Mouse (Mus musculus): ENCODE measurements around the gene Gm17387. TPM values are rescaled to one million over a fixed set of nuclear protein-coding genes. Genes with fewer than 3 reads are reported as not detected.
A peak's percentile ranks its signal among the peaks of the same experiment; 100 is the strongest.

Gene Gm17387
- polyA plus RNA-seq, 1 experiment from 2014 or later: not detected

- ATAC-seq (replicated peaks; ENCODE audit: low FRiP score, low read depth): no peak; the same call in 1 of the 2 replicates
- no peak overlapping the region for H3K9ac ChIP-seq (ENCODE audit: low read depth, low read length)
- H3K9me3 ChIP-seq (replicated peaks; ENCODE audit: low read length): no peaks in the 10 kb centered on the region
Observed at GRCm38 (mm10) chr7:141064175-141064574, 35.2 kb downstream of the Gm17387 start.

GRCm38 (mm10) chr7:141064576-141064975 lies 35.6 kb downstream of the Gm17387 start:
- H3K9me3 ChIP-seq (replicated peaks; ENCODE audit: low read length): no peaks in the 10 kb centered on the region
- H3K4me3 ChIP-seq (replicated peaks; ENCODE audit: low read depth, low read length): no peak overlapping the region
- no peak for DNase-seq (ENCODE audit: low spot score)
- H3K4me1 ChIP-seq (replicated peaks; ENCODE audit: insufficient read depth, low read length): peaks cover 11% of the 10 kb centered on the region
- no peaks in the 10 kb centered on the region for H3K36me3 ChIP-seq (ENCODE audit: insufficient read depth, low read length)
- H3K4me2 ChIP-seq (ENCODE audit: low read length): no peak overlapping the region
- no peaks in the 10 kb centered on the region; the same call in 1 of the 2 replicates for H3K27me3 ChIP-seq (ENCODE audit: insufficient read depth, low read length)
- 83% methylated on average over 7 of the region's 7 CpGs for WGBS
- no peak for ATAC-seq (replicated peaks; ENCODE audit: low FRiP score, low read depth)
- no peak overlapping the region for H3K27ac ChIP-seq
- no peak for TF ChIP-seq CTCF (IDR thresholded peaks at IDR 0.05; ENCODE audit: low read depth)
- no peak overlapping the region for H3K9ac ChIP-seq (ENCODE audit: low read depth, low read length)

More at GRCm38 (mm10) chr7:141064175-141064574, 35.2 kb downstream of the Gm17387 start:
- 71% methylated on average over 7 of the region's 7 CpGs for WGBS
- Histone ChIP-seq H3K4me2 (ENCODE audit: low read length) (no peak overlapping the region), H3K4me1 (replicated peaks; ENCODE audit: insufficient read depth, low read length) (peaks cover 11% of the 10 kb centered on the region), H3K4me3 (replicated peaks; ENCODE audit: low read depth, low read length) (no peak overlapping the region), H3K27me3 (ENCODE audit: insufficient read depth, low read length) (no peaks in the 10 kb centered on the region; the same call in 1 of the 2 replicates), H3K36me3 (ENCODE audit: insufficient read depth, low read length) (no peaks in the 10 kb centered on the region), H3K27ac (no peak overlapping the region)
- TF ChIP-seq CTCF (IDR thresholded peaks at IDR 0.05; ENCODE audit: low read depth): no peak
- no peak for DNase-seq (ENCODE audit: low spot score)

- WGBS: 72% methylated on average over 19 of the region's 19 CpGs
Observed at GRCm38 (mm10) chr7:141068351-141068750, 39.4 kb downstream of the Gm17387 start.

GRCm38 (mm10) chr7:141070058-141070862 lies 41.3 kb downstream of the Gm17387 start:
- peak overlapping the region; percentile 71 for H3K4me2 ChIP-seq (ENCODE audit: low read length)
- H3K4me3 ChIP-seq (replicated peaks; ENCODE audit: low read depth, low read length): peak overlapping the region; percentile 23
- DNase-seq (ENCODE audit: low spot score): peak; percentile 85
- H3K9me3 ChIP-seq (replicated peaks; ENCODE audit: low read length): no peaks in the 10 kb centered on the region
- peaks cover 10% of the 10 kb centered on the region; the same call in 1 of the 2 replicates for H3K27me3 ChIP-seq (ENCODE audit: insufficient read depth, low read length)
- under 1% methylated on average over 51 of the region's 51 CpGs for WGBS
- H3K27ac ChIP-seq: no peak overlapping the region
- peak; percentile 25; the same call in 1 of the 2 replicates for ATAC-seq (replicated peaks; ENCODE audit: low FRiP score, low read depth)
- H3K9ac ChIP-seq (ENCODE audit: low read depth, low read length): peak overlapping the region; percentile 49; the same call in 1 of the 2 replicates
- H3K4me1 ChIP-seq (replicated peaks; ENCODE audit: insufficient read depth, low read length): 0 out of 2 replicates have a peak, but pooled peaks cover 10% of the 10 kb centered on the region
- peak; percentile 89 for TF ChIP-seq CTCF (IDR thresholded peaks at IDR 0.05; ENCODE audit: low read depth)
- H3K36me3 ChIP-seq (ENCODE audit: insufficient read depth, low read length): no peaks in the 10 kb centered on the region

More at GRCm38 (mm10) chr7:141068351-141068750, 39.4 kb downstream of the Gm17387 start:
- ATAC-seq (replicated peaks; ENCODE audit: low FRiP score, low read depth) (no peak), DNase-seq (ENCODE audit: low spot score) (no peak)
- Histone ChIP-seq H3K9ac (ENCODE audit: low read depth, low read length) (no peak overlapping the region), H3K4me3 (replicated peaks; ENCODE audit: low read depth, low read length) (no peak overlapping the region), H3K4me2 (ENCODE audit: low read length) (no peak overlapping the region), H3K36me3 (ENCODE audit: insufficient read depth, low read length) (no peaks in the 10 kb centered on the region), H3K27ac (no peak overlapping the region), H3K27me3 (ENCODE audit: insufficient read depth, low read length) (peaks cover 10% of the 10 kb centered on the region; the same call in 1 of the 2 replicates), H3K4me1 (replicated peaks; ENCODE audit: insufficient read depth, low read length) (0 out of 2 replicates have a peak, but pooled peaks cover 10% of the 10 kb centered on the region), H3K9me3 (replicated peaks; ENCODE audit: low read length) (no peaks in the 10 kb centered on the region)
- no peak for TF ChIP-seq CTCF (IDR thresholded peaks at IDR 0.05; ENCODE audit: low read depth)

DNA sequence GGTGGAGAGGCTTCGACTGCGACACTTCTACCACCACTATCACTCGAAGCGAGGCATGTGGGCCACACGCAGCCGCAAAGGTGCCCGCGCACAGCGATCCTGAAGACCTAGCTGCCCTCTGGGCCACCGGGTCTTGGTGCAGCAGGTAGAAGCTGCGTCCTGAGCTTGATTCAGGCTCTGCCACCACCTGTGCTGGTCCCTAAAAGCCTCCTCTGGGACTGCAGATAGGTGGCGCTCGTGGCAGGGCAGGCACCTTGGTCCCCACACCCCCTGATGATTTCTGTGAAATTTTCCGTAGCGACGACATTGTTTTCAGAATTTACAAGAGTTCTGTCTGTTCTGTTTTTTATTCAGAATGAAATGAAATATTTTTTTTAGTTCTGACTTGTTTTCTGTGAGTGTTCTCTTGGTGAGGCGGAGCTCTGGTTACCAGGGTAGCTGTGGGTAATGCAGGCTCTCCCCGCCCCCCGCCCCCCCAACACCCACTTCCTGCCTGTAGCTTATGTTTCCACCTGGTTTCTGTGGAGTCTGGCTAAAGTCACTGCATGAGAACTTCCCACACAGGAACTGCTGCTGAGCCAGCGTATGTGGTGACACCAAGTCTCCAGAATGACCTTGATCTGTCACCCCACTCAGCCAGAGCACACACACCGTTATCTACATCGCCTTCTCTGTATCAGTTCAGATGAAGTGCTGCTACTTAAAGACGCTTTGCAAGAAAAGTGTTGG lies 43.2 kb downstream of the Gm17387 start:
- peak; percentile 73 for TF ChIP-seq CTCF (IDR thresholded peaks at IDR 0.05; ENCODE audit: low read depth)
- no peaks in the 10 kb centered on the region for H3K9me3 ChIP-seq (replicated peaks; ENCODE audit: low read length)
- H3K4me3 ChIP-seq (replicated peaks; ENCODE audit: low read depth, low read length): no peak overlapping the region
- 31% methylated on average over 23 of the region's 23 CpGs for WGBS
- H3K4me1 ChIP-seq (replicated peaks; ENCODE audit: insufficient read depth, low read length): 0 out of 2 replicates have a peak, but pooled peaks cover 10% of the 10 kb centered on the region
- ATAC-seq (replicated peaks; ENCODE audit: low FRiP score, low read depth) (no peak), DNase-seq (ENCODE audit: low spot score) (no peak)
- H3K27ac ChIP-seq: no peak overlapping the region
- no peak overlapping the region for H3K9ac ChIP-seq (ENCODE audit: low read depth, low read length)
- H3K36me3 ChIP-seq (ENCODE audit: insufficient read depth, low read length): no peaks in the 10 kb centered on the region
- H3K4me2 ChIP-seq (ENCODE audit: low read length): no peak overlapping the region
- peaks cover 10% of the 10 kb centered on the region; the same call in 1 of the 2 replicates for H3K27me3 ChIP-seq (ENCODE audit: insufficient read depth, low read length)

DNA sequence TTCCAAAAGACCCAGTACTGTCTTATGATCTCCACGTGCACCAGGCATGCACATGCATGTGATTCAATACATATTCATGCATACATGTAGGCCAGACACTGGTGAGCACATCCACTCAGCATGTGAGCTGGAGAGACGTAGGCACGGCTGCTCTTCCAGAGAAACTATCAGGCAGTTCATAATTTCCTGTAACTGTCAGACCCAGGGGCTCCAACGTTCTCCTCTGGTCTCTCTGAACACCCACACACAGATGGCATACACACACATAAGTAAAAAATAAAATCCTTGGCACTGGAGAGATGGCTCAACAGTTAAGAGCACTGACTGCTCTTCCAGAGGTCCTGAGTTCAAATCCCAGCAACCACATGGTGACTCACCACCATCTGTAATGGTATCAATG lies 44.9 kb downstream of the Gm17387 start:
- no peak overlapping the region for H3K4me2 ChIP-seq (ENCODE audit: low read length)
- ATAC-seq (replicated peaks; ENCODE audit: low FRiP score, low read depth): no peak
- no peaks in the 10 kb centered on the region for H3K9me3 ChIP-seq (replicated peaks; ENCODE audit: low read length)
- TF ChIP-seq CTCF (IDR thresholded peaks at IDR 0.05; ENCODE audit: low read depth): no peak
- H3K4me3 ChIP-seq (replicated peaks; ENCODE audit: low read depth, low read length): no peak overlapping the region
- no peaks in the 10 kb centered on the region for H3K36me3 ChIP-seq (ENCODE audit: insufficient read depth, low read length)
- H3K4me1 ChIP-seq (replicated peaks; ENCODE audit: insufficient read depth, low read length): 0 out of 2 replicates have a peak, but pooled peaks cover 10% of the 10 kb centered on the region
- H3K27me3 ChIP-seq (ENCODE audit: insufficient read depth, low read length): peaks cover 10% of the 10 kb centered on the region; the same call in 1 of the 2 replicates
- no peak overlapping the region for H3K27ac ChIP-seq
- 79% methylated on average over 4 of the region's 4 CpGs for WGBS
- H3K9ac ChIP-seq (ENCODE audit: low read depth, low read length): no peak overlapping the region
- DNase-seq (ENCODE audit: low spot score): no peak

Measured in kidney, postnatal 0 days (tissue).